Mouse (Mus musculus): ENCODE results near the gene Npr1.

The Npr1 gene

DNA sequence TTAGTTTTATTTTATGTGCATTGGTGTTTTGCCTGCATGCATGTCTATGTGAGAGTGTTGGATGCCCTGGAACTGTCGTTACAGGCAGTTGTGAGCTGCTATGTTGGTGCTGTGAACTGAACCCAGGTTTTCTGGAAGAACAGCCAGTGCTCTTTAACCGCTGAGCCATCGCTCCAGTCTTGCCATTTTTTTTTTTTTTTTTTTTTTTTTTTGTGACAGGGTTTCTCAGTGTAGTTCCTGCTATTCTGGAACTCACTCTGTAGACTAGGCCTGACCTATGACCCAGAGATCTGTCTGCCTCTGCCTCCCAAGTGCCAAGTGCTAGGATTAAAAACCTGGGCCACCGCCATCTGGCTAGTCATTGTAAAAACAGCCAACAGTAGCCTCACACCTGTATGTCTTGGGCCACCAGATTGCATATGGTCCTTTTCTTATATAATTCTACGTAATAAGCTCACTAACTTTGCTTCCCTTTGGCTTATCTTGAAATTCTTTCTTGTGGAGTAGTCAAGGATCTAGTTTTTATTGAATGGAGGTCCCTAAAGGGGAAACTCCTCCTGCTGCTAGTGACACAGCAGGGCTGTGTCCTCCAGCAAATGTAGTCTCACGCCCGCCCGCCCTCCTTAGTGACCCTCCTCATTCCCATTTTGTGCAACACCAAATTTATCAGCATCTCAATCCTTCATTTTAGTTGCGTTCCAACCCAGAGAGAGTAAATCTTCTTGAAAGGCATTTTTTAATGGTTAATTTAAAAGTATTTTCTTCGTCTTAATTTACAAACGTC is 20.1 kb downstream of the Npr1 start:
- intact Hi-C loops (cut with DNase I) = no loop called here

GRCm38 (mm10) chr3:90443977-90444376 is 21.7 kb downstream of the Npr1 start:
- intact Hi-C loops (cut with DNase I) = no loop called here

DNA sequence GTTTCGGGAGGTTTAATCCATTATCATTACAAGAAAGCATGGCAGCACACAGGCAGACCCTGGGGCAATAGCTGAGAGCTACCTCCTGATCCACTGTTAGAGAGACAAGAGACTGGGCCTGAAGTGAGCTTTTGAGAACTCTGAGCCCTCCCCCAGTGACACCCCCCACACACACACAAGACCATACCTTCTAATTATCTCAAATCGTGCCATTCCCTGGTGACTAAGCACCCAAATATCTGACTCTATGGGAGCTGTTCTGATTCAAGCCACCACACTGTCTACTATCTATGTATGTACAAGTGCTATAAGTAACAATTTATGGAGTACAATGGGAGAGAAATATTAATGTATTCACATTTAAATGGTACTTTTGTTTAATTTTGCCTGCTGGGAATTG is 24.9 kb downstream of the Npr1 start:
- intact Hi-C loops (cut with DNase I) = no loop called here

DNA sequence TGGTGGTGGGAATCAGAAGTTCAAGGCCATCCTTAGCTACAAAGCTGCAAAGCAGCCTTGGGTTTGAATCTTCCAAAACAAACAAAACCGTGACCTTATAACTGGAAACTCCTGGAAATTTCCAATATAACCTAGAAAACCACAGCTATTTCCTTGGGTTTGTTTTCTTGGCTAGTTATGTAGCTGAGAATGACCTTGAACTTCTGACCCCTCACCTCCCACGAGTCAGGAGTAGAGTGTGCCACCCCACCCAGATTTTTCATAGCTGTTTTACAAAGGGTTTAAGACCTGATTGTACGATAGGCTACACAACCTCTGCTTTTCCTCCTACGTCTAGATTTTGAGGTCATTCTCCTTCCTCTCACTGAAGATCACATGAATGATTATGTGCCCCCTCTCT is 28.5 kb downstream of the Npr1 start:
- intact Hi-C loops (cut with DNase I) = no loop called here

- intact Hi-C loops (cut with DNase I) = no loop called here
Observed at GRCm38 (mm10) chr3:90434073-90434730, 31.5 kb downstream of the Npr1 start.

GRCm38 (mm10) chr3:90433381-90434020 is 32.2 kb downstream of the Npr1 start, which contains the start of gene Ints3:
Gene Ints3 (minus strand): TSS chr3:90433622.
- intact Hi-C loops (cut with DNase I) = no loop called here

DNA sequence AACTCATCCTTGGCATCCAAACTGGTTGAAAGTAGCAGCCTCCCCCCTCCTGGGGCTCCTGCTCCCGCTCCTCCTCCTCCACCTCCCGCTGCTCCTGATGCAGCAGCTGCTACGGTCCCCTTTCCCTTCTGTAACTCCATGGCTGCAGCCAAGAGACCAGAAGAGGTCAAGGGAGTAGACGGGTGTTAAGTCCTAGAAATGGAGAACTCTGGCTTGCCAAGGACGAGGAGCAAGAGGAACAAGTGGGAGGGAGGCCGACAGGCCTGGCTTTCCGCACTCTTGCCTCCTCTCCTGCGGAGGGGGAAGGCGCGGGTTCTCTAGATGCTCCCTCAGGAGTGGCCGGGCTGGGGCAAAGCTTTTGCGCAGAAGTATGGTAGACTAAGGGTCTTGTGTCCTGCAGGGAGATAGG is 32.9 kb downstream of the Npr1 start:
- intact Hi-C loops (cut with DNase I) = no loop called here

GRCm38 (mm10) chr3:90432348-90432747 is 33.3 kb downstream of the Npr1 start:
- intact Hi-C loops (cut with DNase I) = no loop called here

GRCm38 (mm10) chr3:90429576-90429975 is 36.1 kb downstream of the Npr1 start:
- intact Hi-C loops (cut with DNase I) = no loop called here

DNA sequence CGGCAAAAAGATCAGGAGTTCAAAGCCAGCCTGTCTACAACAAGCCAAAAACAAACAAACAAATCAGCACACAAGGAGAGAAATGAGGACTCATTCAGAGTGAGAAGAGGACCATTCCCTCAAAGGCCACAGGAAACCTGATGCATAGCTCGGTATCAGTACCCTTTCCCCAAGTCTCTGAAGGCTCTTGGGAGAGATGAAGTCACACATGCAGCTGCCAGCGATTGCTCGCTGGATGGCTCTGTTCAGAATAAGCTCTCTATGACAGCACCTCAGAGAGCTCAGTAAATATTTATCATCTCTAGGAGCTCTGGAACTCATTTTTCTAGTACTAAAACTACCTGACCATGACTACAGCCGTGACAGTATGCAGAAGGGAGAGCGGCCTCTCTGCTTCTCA is 37.5 kb downstream of the Npr1 start:
- intact Hi-C loops (cut with DNase I) = no loop called here

DNA sequence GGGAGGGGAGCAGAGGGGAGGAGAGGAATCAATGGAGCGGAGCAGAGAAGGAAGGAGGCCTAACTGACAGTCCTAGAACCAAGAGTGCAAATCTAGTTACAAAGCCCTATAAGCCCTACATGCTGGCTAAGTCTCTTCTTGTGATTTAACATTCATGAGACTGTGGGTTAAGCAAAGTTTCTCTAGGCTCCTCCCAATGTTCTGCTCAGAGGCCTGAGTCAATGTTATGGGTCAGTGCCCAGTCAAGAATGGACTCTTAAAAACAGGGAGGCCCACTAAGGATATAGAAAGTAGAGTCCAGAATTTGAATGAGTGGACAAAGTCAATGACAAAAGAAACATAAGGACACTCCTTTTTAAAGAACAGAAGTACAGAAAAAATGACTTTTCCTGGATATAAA is 38.1 kb downstream of the Npr1 start:
- intact Hi-C loops (cut with DNase I) = no loop called here

GRCm38 (mm10) chr3:90425499-90425898 is 40.2 kb downstream of the Npr1 start:
- intact Hi-C loops (cut with DNase I) = no loop called here

DNA sequence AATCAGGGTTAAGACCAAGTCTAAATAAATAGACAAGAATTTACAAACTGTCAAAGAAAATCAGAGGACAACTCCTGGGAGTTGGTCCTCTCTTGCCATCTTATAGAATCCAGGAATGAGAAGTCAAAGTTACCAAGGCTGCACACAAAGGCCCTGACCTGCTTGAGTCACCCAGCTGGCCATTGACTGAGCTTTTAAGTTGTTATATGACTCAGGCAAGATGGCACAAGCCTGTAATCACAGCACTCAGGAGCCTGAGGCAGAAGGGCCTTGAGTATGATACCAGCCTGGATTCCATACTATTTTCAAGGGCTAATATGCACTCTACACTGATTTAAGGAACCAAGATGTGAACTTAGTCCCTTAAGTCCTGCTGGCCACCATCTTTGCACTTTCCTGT is 42.1 kb downstream of the Npr1 start:
- intact Hi-C loops (cut with DNase I) = no loop called here

- intact Hi-C loops (cut with DNase I) = no loop called here
Observed at GRCm38 (mm10) chr3:90420696-90421095, 45.0 kb downstream of the Npr1 start.

DNA sequence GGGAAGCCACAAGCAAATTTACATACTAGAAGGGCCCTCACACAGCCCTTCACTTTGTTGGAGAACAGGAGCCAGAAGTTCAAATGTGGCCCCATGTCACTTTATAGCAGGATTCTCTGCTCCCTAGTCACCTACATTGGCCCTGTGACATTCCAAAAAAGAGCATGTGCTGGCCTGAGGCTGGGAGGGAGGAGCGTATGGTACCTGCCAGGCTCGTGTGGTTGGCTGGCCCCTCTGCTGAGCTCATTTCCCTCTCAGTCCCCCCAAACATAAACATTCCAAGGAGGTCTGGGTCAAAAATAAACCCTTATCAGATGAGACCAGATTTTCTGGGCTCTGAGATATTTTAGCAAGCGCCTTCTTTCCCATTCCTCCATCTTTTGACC is 52.7 kb downstream of the Npr1 start:
- intact Hi-C loops (cut with DNase I) = loop anchor here (2.0 kb wide), 1 partner anchor 54 kb away; no protein-coding TSS in a partner anchor

DNA sequence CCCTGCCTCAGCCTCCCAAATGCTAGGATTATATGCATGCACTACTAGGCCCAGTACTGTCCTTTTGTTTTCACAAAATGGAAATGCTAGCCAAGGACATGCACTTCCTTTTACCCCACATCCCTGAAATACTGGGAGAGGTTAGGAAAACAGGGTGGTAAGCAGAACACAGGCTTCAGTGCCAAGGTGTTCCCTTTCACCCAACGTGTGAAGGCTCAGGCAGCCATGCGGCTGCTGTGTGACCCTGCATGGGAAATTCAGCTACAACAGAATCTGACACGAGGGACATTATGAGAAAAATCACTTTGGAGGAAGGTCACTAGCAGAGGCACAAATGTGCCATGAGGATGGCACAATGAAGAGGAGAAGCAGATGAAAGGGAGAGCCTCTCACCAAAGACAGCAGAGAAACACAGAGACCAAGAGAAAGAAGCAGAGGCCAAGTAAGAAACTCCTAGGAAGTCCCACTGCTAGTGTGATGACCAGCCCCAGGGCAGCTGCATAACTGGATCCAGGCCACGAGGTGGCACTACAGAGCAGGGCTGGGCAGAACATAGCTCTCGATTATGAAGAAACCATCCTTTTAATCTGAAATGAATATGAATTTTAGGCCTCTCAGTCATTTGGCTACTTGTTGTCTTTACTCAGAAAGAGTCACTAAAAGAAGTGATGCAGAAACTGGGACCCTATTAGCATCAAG is 53.2 kb downstream of the Npr1 start:
- intact Hi-C loops (cut with DNase I) = loop anchor here (2.0 kb wide), 1 partner anchor 54 kb away; no protein-coding TSS in a partner anchor

GRCm38 (mm10) chr3:90408721-90409120 is 56.9 kb downstream of the Npr1 start:
- intact Hi-C loops (cut with DNase I) = no loop called here

- intact Hi-C loops (cut with DNase I) = no loop called here
Observed at GRCm38 (mm10) chr3:90406414-90406813, 59.3 kb downstream of the Npr1 start.

DNA sequence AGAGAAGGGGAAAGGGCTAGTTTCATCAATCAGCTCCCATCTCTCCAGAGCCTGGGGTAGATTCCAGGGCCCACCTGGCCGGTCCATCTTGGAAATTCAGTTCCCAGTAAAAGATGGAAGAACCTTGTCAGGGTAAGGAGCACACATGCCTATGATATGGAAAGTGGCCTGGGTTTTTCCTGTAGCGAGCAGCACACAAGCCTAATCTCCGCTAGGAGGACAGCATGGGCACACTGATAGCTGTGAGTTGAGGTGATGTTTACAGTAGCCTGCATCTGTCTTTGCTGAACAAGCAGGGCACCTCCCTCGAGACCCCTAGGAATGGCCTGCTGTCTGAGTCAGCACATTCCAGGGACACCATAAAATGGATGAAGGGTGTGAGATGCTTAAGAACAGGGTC is 61.1 kb downstream of the Npr1 start:
- intact Hi-C loops (cut with DNase I) = no loop called here

GRCm38 (mm10) chr3:90404121-90404520 is 61.5 kb downstream of the Npr1 start:
- intact Hi-C loops (cut with DNase I) = no loop called here

DNA sequence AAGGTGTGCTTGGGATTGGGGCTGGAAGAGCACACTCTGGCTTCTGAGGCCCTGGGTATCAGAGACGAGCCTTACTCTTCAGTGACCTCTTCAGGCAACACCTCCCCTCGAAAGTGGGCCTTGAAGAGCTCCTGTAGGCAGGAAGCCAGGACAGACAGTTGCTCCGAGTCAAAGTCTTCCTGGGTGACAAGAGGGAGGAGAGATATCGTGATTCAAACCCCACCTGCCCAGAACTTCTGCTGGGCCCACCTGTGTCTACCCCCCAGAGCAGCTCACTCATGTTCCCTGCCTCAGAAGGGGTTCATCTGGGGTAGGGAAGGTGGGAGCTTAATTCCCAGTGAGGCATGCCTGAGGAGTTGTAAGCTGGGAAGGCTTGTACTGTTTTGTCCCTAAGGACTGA is 64.7 kb downstream of the Npr1 start:
- intact Hi-C loops (cut with DNase I) = no loop called here

Data from adrenal gland (tissue).